Mouse (Mus musculus): ENCODE measurements around the gene Hmcn1.

GRCm38 (mm10) chr1:150573407-150573806 lies 419.8 kb downstream of the Hmcn1 start:
- no peak for TF ChIP-seq CTCF (IDR thresholded peaks at IDR 0.05; ENCODE audit: low read depth, low read length)
- no peak for TF ChIP-seq POLR2A (IDR thresholded peaks at IDR 0.05; ENCODE audit: extremely low read depth, insufficient read depth, low read length)
